Mouse (Mus musculus) hindbrain, postnatal 0 days (tissue): ENCODE data around the gene Ccnt2. TPM values are rescaled to one million over a fixed set of nuclear protein-coding genes. Genes with fewer than 3 reads are reported as not detected.
A peak's percentile ranks its signal among the peaks of the same experiment; 100 is the strongest.

Experiments
- ATAC-seq: fragments of 200-750 bp; cut with Nextera tagmentation; 2 replicates; pipeline ENCODE4 v1.8.0; 2017; ENCODE audit warnings: mild to moderate bottlenecking, moderate TSS enrichment, moderate library complexity
- DNase-seq: peaks from one replicate; pipeline ENCODE4 v3.0.0-alpha.2; 2015; ENCODE audit warnings: low spot score
- H3K27ac ChIP-seq: fragments of 300-500 bp; sonication (generic); 2 replicates; pipeline ENCODE4 v1.5.1; 2014; ENCODE audit warnings: mild to moderate bottlenecking
- H3K27me3 ChIP-seq: fragments of 300-500 bp; sonication (generic); 2 replicates; pipeline ENCODE4 v1.6.1; 2014; ENCODE audit warnings: low read length, mixed read lengths; ENCODE audit not compliant: insufficient read depth
- H3K36me3 ChIP-seq: fragments of 300-500 bp; sonication (generic); 2 replicates; pipeline ENCODE4 v1.6.1; 2014; ENCODE audit warnings: low read length, mixed read lengths; ENCODE audit not compliant: insufficient read depth
- H3K4me1 ChIP-seq: fragments of 300-500 bp; sonication (generic); 2 replicates; pipeline ENCODE4 v1.6.1; 2014; ENCODE audit warnings: antibody characterized with exemption, low read length, mixed read lengths; ENCODE audit not compliant: insufficient read depth
- H3K4me2 ChIP-seq: fragments of 300-500 bp; sonication (generic); 2 replicates; pipeline ENCODE4 v1.6.1; 2014; ENCODE audit warnings: low read depth, mild to moderate bottlenecking, low read length, moderate library complexity, mixed read lengths
- H3K4me3 ChIP-seq: fragments of 300-500 bp; sonication (generic); 2 replicates; pipeline ENCODE4 v1.5.1; 2014; ENCODE audit warnings: low read length
- H3K9ac ChIP-seq: fragments of 300-500 bp; sonication (generic); replicated peaks from 2 replicates; pipeline ENCODE4 v1.6.1; 2014; ENCODE audit warnings: mild to moderate bottlenecking, low read length, moderate library complexity, mixed read lengths
- H3K9me3 ChIP-seq: fragments of 300-500 bp; sonication (generic); 2 replicates; pipeline ENCODE4 v1.6.1; 2016; ENCODE audit warnings: low read length, mixed read lengths
- CTCF ChIP-seq: IDR thresholded peaks from 2 replicates; pipeline ENCODE4 v1.5.1; 2016; ENCODE audit warnings: antibody characterized with exemption, control low read depth, low read depth
- WGBS: fragments of 180-500 bp; shearing (Covaris S2); extraction: QIAGEN DNeasy Blood & Tissue Kit; methylation state at CpG from one replicate; pipeline ENCODE4 v1.1.7; 2014; 5-methylcytosine and 5-hydroxymethylcytosine counted together
- polyA plus RNA-seq: library from polyadenylated mRNA; unstranded; fragments of >200 nt; fragmentation: Nextera tagmentation; extraction: Ambion mirVana; gene quantifications from 2 replicates; pipeline ENCODE4 v1.2.1, GENCODE M21; 2015
- total RNA-seq: library from RNA; depleted of rRNA; stranded (reverse); fragments of >200 nt; gene quantifications from 2 replicates; pipeline ENCODE4 v1.2.3, GENCODE M21; 2014; rRNA removed

The Ccnt2 gene
- total RNA-seq: 38.4 and 39.0 TPM in 2 replicates
- 28.8 and 29.8 TPM in 2 replicates for polyA plus RNA-seq

GRCm38 (mm10) chr1:127773803-127774500 is at the start of gene Ccnt2:
TSS of gene Ccnt2 (plus strand) at chr1:127774164.
- Histone ChIP-seq H3K27me3 (no peaks in the 10 kb centered on the region), H3K36me3 (no peaks in the 10 kb centered on the region), H3K9ac (peak within 1 kb of the TSS; percentile 87), H3K4me1 (peaks cover 9% of the 10 kb centered on the region), H3K27ac (peak within 1 kb of the TSS; percentile 93), H3K4me2 (peak within 1 kb of the TSS; percentile 75), H3K9me3 (no peaks in the 10 kb centered on the region), H3K4me3 (peak within 1 kb of the TSS; percentile 89)
- peak; percentile 46 for TF ChIP-seq CTCF
- DNase-seq (peak; percentile 100), ATAC-seq (peak; percentile 99)
- WGBS: under 1% methylated on average over 60 of the region's 63 CpGs

GRCm38 (mm10) chr1:127729096-127729495 is 44.9 kb upstream of the Ccnt2 start, which contains the start of gene Acmsd:
TSS of gene Acmsd (plus strand) at chr1:127729413.
- no peak within 1 kb of the TSS for H3K4me3 ChIP-seq
- H3K36me3 ChIP-seq: no peaks in the 10 kb centered on the region
- no peak for TF ChIP-seq CTCF
- DNase-seq (no peak), ATAC-seq (no peak)
- no peaks in the 10 kb centered on the region for H3K27me3 ChIP-seq
- H3K9ac ChIP-seq: no peak within 1 kb of the TSS
- no peak within 1 kb of the TSS for H3K4me2 ChIP-seq
- no peaks in the 10 kb centered on the region for H3K9me3 ChIP-seq
- no peaks in the 10 kb centered on the region for H3K4me1 ChIP-seq
- H3K27ac ChIP-seq: no peak within 1 kb of the TSS
- 84% methylated on average over 4 of the region's 4 CpGs for WGBS

GRCm38 (mm10) chr1:127731086-127731485 is 42.9 kb upstream of the Ccnt2 start:
- Histone ChIP-seq H3K36me3 (no peaks in the 10 kb centered on the region), H3K9ac (no peak overlapping the region), H3K4me2 (no peak overlapping the region), H3K4me3 (no peak overlapping the region), H3K4me1 (no peaks in the 10 kb centered on the region), H3K9me3 (no peaks in the 10 kb centered on the region), H3K27me3 (no peaks in the 10 kb centered on the region), H3K27ac (no peak overlapping the region)
- 60% methylated on average over 3 of the region's 3 CpGs for whole genome bisulfite sequencing
- DNase-seq: no peak
- no peak for TF ChIP-seq CTCF
- ATAC-seq: no peak

GRCm38 (mm10) chr1:127732435-127732834 is 41.5 kb upstream of the Ccnt2 start:
- DNase-seq (no peak), ATAC-seq (no peak)
- no peak overlapping the region for H3K4me2 ChIP-seq
- H3K4me1 ChIP-seq: no peaks in the 10 kb centered on the region
- WGBS: 91% methylated on average over 3 of the region's 3 CpGs
- H3K36me3 ChIP-seq: no peaks in the 10 kb centered on the region
- no peak overlapping the region for H3K27ac ChIP-seq
- no peak overlapping the region for H3K9ac ChIP-seq
- no peaks in the 10 kb centered on the region for H3K9me3 ChIP-seq
- H3K27me3 ChIP-seq: no peaks in the 10 kb centered on the region
- no peak for TF ChIP-seq CTCF
- H3K4me3 ChIP-seq: no peak overlapping the region

GRCm38 (mm10) chr1:127732841-127733240 is 41.1 kb upstream of the Ccnt2 start:
- DNase-seq (no peak), ATAC-seq (no peak)
- no peak overlapping the region for H3K27ac ChIP-seq
- no peak for TF ChIP-seq CTCF
- WGBS: 76% methylated on average over 3 of the region's 3 CpGs
- no peaks in the 10 kb centered on the region for H3K27me3 ChIP-seq
- no peak overlapping the region for H3K4me2 ChIP-seq
- no peaks in the 10 kb centered on the region for H3K36me3 ChIP-seq
- H3K9me3 ChIP-seq: no peaks in the 10 kb centered on the region
- no peak overlapping the region for H3K9ac ChIP-seq
- H3K4me3 ChIP-seq: no peak overlapping the region
- H3K4me1 ChIP-seq: no peaks in the 10 kb centered on the region

GRCm38 (mm10) chr1:127735356-127735755 is 38.6 kb upstream of the Ccnt2 start:
- ATAC-seq (no peak), DNase-seq (no peak)
- Histone ChIP-seq H3K4me2 (no peak overlapping the region), H3K9me3 (no peaks in the 10 kb centered on the region), H3K36me3 (no peaks in the 10 kb centered on the region), H3K27me3 (no peaks in the 10 kb centered on the region), H3K9ac (no peak overlapping the region), H3K27ac (no peak overlapping the region), H3K4me1 (no peaks in the 10 kb centered on the region), H3K4me3 (no peak overlapping the region)
- WGBS: 73% methylated on average over 3 of the region's 3 CpGs
- no peak for TF ChIP-seq CTCF
